Mouse (Mus musculus): Measurements from ENCODE around the gene Dcp1a. TPM values are rescaled to one million over a fixed set of nuclear protein-coding genes. Genes with fewer than 3 reads are reported as not detected.
"Not testable (repeated sequence)": the region's sequence is repeated elsewhere in the genome, so short reads cannot be mapped to it uniquely, and the experiment has no call there.

The Dcp1a gene
- polyA plus RNA-seq, 1 experiment, result 20.8 TPM

DNA sequence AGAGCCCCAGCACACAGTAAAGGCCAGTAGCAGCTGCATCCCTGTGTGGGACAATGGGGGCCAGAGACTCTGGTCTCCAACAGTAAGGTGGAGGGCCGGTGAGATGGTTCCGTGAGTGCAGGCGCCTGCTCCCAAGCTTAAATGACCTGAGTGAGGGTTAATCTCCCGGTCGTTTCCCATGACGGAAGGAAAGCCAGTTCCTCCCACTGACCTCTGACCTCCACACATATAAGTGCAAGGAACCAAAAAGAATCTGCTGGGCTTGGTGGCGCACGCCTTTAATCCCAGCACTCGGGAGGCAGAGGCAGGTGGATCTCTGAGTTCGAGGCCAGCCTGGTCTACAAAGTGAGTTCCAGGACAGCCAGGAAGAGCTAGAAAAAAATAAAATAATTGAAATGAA lies 49.1 kb downstream of the Dcp1a start:
- Histone ChIP-seq H3K27ac (ENCODE audit: insufficient read depth, low read length) (no peak overlapping the region), H3K27me3 (ENCODE audit: control insufficient read depth, insufficient read depth, low read length) (no peaks in the 10 kb centered on the region), H3K4me1 (ENCODE audit: control insufficient read depth, insufficient read depth, low read length) (peaks cover 6% of the 10 kb centered on the region; the same call in 1 of the 2 replicates), H3K4me3 (replicated peaks; ENCODE audit: insufficient read depth, low read depth, low read length) (no peak overlapping the region)
- 90% methylated on average over 10 of the region's 10 CpGs for WGBS
- no peak for DNase-seq
- TF ChIP-seq CTCF (IDR thresholded peaks at IDR 0.05; ENCODE audit: borderline replicate concordance, insufficient read depth, low read depth, low read length) (no peak), POLR2A (IDR thresholded peaks at IDR 0.05; ENCODE audit: borderline replicate concordance, insufficient read depth, low read length) (no peak)

DNA sequence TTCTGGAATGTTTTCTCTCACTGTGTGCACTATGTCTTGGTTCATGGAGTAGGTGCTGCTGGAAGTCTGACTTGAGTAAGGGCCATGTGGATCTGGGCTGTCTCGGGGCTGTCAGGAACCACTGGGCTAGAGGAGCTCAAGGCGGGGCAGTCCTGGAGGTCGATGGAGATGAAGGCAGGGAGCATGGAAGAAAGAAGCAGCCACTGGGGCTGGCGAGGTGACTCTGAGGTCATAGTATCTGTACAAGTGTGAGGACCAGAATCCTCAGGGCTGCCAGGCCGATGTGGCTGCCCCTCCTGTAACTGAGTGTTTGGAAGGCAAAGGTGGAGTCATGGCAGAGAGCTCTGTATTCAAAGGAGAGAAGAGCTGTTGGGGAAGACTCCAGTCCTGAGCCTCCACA lies 49.6 kb downstream of the Dcp1a start:
- no peak for DNase-seq
- TF ChIP-seq POLR2A (IDR thresholded peaks at IDR 0.05; ENCODE audit: borderline replicate concordance, insufficient read depth, low read length) (no peak), CTCF (IDR thresholded peaks at IDR 0.05; ENCODE audit: borderline replicate concordance, insufficient read depth, low read depth, low read length) (no peak)
- Histone ChIP-seq H3K4me3 (replicated peaks; ENCODE audit: insufficient read depth, low read depth, low read length) (no peak overlapping the region), H3K27ac (ENCODE audit: insufficient read depth, low read length) (no peak overlapping the region), H3K4me1 (ENCODE audit: control insufficient read depth, insufficient read depth, low read length) (peaks cover 6% of the 10 kb centered on the region; the same call in 1 of the 2 replicates), H3K27me3 (ENCODE audit: control insufficient read depth, insufficient read depth, low read length) (no peaks in the 10 kb centered on the region)
- WGBS, result 79% methylated on average over 5 of the region's 5 CpGs

- peaks cover 6% of the 10 kb centered on the region; the same call in 1 of the 2 replicates for H3K4me1 ChIP-seq (ENCODE audit: control insufficient read depth, insufficient read depth, low read length)
Measured at GRCm38 (mm10) chr14:30529454-30529853, 50.1 kb downstream of the Dcp1a start.

DNA sequence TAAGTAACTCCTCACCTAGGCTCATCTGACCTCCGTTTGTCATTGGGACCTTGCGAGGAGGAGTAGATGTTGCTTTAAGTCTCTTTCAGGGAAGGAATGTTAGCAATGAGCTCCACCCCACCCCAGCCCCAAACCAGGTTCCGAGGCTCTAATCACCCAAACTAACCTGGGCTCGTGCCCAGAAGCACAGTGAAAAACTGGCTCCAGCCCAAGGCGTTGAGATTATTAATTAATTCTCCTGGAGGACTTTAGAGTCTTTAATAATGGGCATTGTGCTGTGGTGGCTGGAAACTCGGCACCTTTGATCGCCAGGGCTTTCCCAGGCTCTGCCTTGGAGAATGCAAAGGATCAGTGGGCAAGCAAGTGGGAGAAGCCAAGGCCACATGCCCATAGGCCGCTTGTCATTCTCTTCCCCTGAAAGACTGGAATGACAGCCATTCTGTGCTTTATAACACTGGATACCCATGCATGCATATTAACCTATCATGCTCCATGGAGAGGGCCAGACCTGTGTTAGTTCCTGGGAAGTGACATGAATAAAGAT lies 51.5 kb downstream of the Dcp1a start:
- TF ChIP-seq POLR2A (IDR thresholded peaks at IDR 0.05; ENCODE audit: borderline replicate concordance, insufficient read depth, low read length), result no peak
- TF ChIP-seq CTCF (IDR thresholded peaks at IDR 0.05; ENCODE audit: borderline replicate concordance, insufficient read depth, low read depth, low read length), result no peak
- no peak overlapping the region for H3K4me3 ChIP-seq (replicated peaks; ENCODE audit: insufficient read depth, low read depth, low read length)
- WGBS, result 39% methylated on average over 8 of the region's 8 CpGs

More at GRCm38 (mm10) chr14:30529454-30529853, 50.1 kb downstream of the Dcp1a start:
- 88% methylated on average over 12 of the region's 12 CpGs for WGBS
- TF ChIP-seq POLR2A (IDR thresholded peaks at IDR 0.05; ENCODE audit: borderline replicate concordance, insufficient read depth, low read length), result no peak
- Histone ChIP-seq H3K27me3 (ENCODE audit: control insufficient read depth, insufficient read depth, low read length) (no peaks in the 10 kb centered on the region), H3K27ac (ENCODE audit: insufficient read depth, low read length) (no peak overlapping the region), H3K4me3 (replicated peaks; ENCODE audit: insufficient read depth, low read depth, low read length) (no peak overlapping the region)
- DNase-seq, result no peak

GRCm38 (mm10) chr14:30531431-30531830 lies 52.1 kb downstream of the Dcp1a start:
- no peak for DNase-seq
- 83% methylated on average over 5 of the region's 5 CpGs for WGBS

More for the DNA sequence above, 51.5 kb downstream of the Dcp1a start:
- H3K27me3 ChIP-seq (ENCODE audit: control insufficient read depth, insufficient read depth, low read length), result no peaks in the 10 kb centered on the region
- DNase-seq, result no peak
- no peak overlapping the region for H3K27ac ChIP-seq (ENCODE audit: insufficient read depth, low read length)
- H3K4me1 ChIP-seq (ENCODE audit: control insufficient read depth, insufficient read depth, low read length), result peaks cover 6% of the 10 kb centered on the region; the same call in 1 of the 2 replicates

GRCm38 (mm10) chr14:30531896-30532295 lies 52.6 kb downstream of the Dcp1a start:
- no peaks in the 10 kb centered on the region for H3K27me3 ChIP-seq (ENCODE audit: control insufficient read depth, insufficient read depth, low read length)
- H3K27ac ChIP-seq (ENCODE audit: insufficient read depth, low read length), result no peak overlapping the region
- TF ChIP-seq CTCF (IDR thresholded peaks at IDR 0.05; ENCODE audit: borderline replicate concordance, insufficient read depth, low read depth, low read length) (no peak), POLR2A (IDR thresholded peaks at IDR 0.05; ENCODE audit: borderline replicate concordance, insufficient read depth, low read length) (no peak)
- H3K4me1 ChIP-seq (ENCODE audit: control insufficient read depth, insufficient read depth, low read length), result peaks cover 6% of the 10 kb centered on the region; the same call in 1 of the 2 replicates
- 86% methylated on average over 6 of the region's 6 CpGs for WGBS
- no peak for DNase-seq
- H3K4me3 ChIP-seq (replicated peaks; ENCODE audit: insufficient read depth, low read depth, low read length), result no peak overlapping the region

More at GRCm38 (mm10) chr14:30531431-30531830, 52.1 kb downstream of the Dcp1a start:
- no peak overlapping the region for H3K27ac ChIP-seq (ENCODE audit: insufficient read depth, low read length)
- H3K4me3 ChIP-seq (replicated peaks; ENCODE audit: insufficient read depth, low read depth, low read length), result no peak overlapping the region
- H3K27me3 ChIP-seq (ENCODE audit: control insufficient read depth, insufficient read depth, low read length), result no peaks in the 10 kb centered on the region
- peaks cover 6% of the 10 kb centered on the region; the same call in 1 of the 2 replicates for H3K4me1 ChIP-seq (ENCODE audit: control insufficient read depth, insufficient read depth, low read length)
- TF ChIP-seq POLR2A (IDR thresholded peaks at IDR 0.05; ENCODE audit: borderline replicate concordance, insufficient read depth, low read length) (no peak), CTCF (IDR thresholded peaks at IDR 0.05; ENCODE audit: borderline replicate concordance, insufficient read depth, low read depth, low read length) (no peak)

GRCm38 (mm10) chr14:30533780-30534450 lies 54.6 kb downstream of the Dcp1a start:
- Histone ChIP-seq H3K27ac (ENCODE audit: insufficient read depth, low read length) (no peak overlapping the region), H3K4me1 (ENCODE audit: control insufficient read depth, insufficient read depth, low read length) (peaks cover 6% of the 10 kb centered on the region; the same call in 1 of the 2 replicates), H3K4me3 (replicated peaks; ENCODE audit: insufficient read depth, low read depth, low read length) (no peak overlapping the region), H3K27me3 (ENCODE audit: control insufficient read depth, insufficient read depth, low read length) (no peaks in the 10 kb centered on the region)
- WGBS, result 60% methylated on average over 6 of the region's 6 CpGs
- no peak for DNase-seq
- no peak for TF ChIP-seq CTCF (IDR thresholded peaks at IDR 0.05; ENCODE audit: borderline replicate concordance, insufficient read depth, low read depth, low read length)
- no peak for TF ChIP-seq POLR2A (IDR thresholded peaks at IDR 0.05; ENCODE audit: borderline replicate concordance, insufficient read depth, low read length)

- Histone ChIP-seq H3K27me3 (ENCODE audit: control insufficient read depth, insufficient read depth, low read length) (no peaks in the 10 kb centered on the region), H3K4me3 (replicated peaks; ENCODE audit: insufficient read depth, low read depth, low read length) (no peak overlapping the region), H3K27ac (ENCODE audit: insufficient read depth, low read length) (no peak overlapping the region), H3K4me1 (ENCODE audit: control insufficient read depth, insufficient read depth, low read length) (peaks cover 5% of the 10 kb centered on the region)
- no peak for TF ChIP-seq CTCF (IDR thresholded peaks at IDR 0.05; ENCODE audit: borderline replicate concordance, insufficient read depth, low read depth, low read length)
- no peak for TF ChIP-seq POLR2A (IDR thresholded peaks at IDR 0.05; ENCODE audit: borderline replicate concordance, insufficient read depth, low read length)
- 20% methylated on average over 10 of the region's 10 CpGs for WGBS
- DNase-seq, result peak; percentile 54 to 67
Measured at GRCm38 (mm10) chr14:30541541-30541940, 62.2 kb downstream of the Dcp1a start.

DNA sequence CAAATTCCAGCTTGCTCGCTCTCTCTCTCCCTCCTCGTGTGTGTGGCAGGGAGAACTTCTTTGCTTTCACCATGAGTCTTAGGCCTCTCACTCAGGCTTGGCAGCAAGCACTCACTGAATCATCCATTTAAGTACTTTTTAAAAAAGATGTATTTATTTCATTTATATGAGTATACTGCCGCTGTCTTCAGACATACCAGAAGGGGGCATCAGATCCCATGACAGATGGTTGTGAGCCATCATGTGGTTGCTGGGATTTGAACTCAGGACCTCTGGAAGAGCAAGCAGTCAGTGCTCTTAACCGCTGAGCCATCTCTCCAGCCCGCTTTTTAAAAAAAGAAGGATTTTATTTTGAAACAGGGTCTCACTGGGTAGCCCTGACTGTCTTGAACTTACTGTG lies 64.0 kb downstream of the Dcp1a start:
- 95% methylated on average over 5 of the region's 5 CpGs for WGBS
- not testable (repeated sequence) for H3K4me1 ChIP-seq (ENCODE audit: control insufficient read depth, insufficient read depth, low read length); H3K4me3 ChIP-seq (replicated peaks; ENCODE audit: insufficient read depth, low read depth, low read length); DNase-seq; H3K27me3 ChIP-seq (ENCODE audit: control insufficient read depth, insufficient read depth, low read length); H3K27ac ChIP-seq (ENCODE audit: insufficient read depth, low read length)

Measured in cerebellum, adult 2 months (tissue).